Mouse (Mus musculus) embryonic facial prominence, embryonic 13.5 days (tissue): Measurements from ENCODE around the gene Ank2. TPM values are rescaled to one million over a fixed set of nuclear protein-coding genes. Genes with fewer than 3 reads are reported as not detected.

Experiments
- ATAC-seq: fragments of 200-750 bp; cut with Nextera tagmentation; 2 replicates; pipeline ENCODE4 v1.8.0; 2017; ENCODE audit warnings: low read depth; ENCODE audit not compliant: insufficient number of reproducible peaks, insufficient read depth, low FRiP score, low TSS enrichment
- H3K27ac ChIP-seq: fragments of 300-500 bp; sonication (generic); 2 replicates; pipeline ENCODE4 v1.5.1; 2015; ENCODE audit warnings: moderate library complexity, mild to moderate bottlenecking, inconsistent platforms
- H3K27me3 ChIP-seq: fragments of 300-500 bp; sonication (generic); 2 replicates; pipeline ENCODE4 v1.6.1; 2015; ENCODE audit warnings: mild to moderate bottlenecking, inconsistent platforms
- H3K36me3 ChIP-seq: fragments of 300-500 bp; sonication (generic); 2 replicates; pipeline ENCODE4 v1.6.1; 2015; ENCODE audit warnings: mild to moderate bottlenecking, inconsistent platforms
- H3K4me1 ChIP-seq: fragments of 300-500 bp; sonication (generic); 2 replicates; pipeline ENCODE4 v1.6.1; 2015; ENCODE audit warnings: inconsistent platforms
- H3K4me2 ChIP-seq: fragments of 300-500 bp; sonication (generic); 2 replicates; pipeline ENCODE4 v1.6.1; 2015; ENCODE audit warnings: moderate library complexity, mild to moderate bottlenecking, inconsistent platforms
- H3K4me3 ChIP-seq: fragments of 300-500 bp; sonication (generic); 2 replicates; pipeline ENCODE4 v1.5.1; 2015; ENCODE audit warnings: mild to moderate bottlenecking, inconsistent platforms
- H3K9ac ChIP-seq: fragments of 300-500 bp; sonication (generic); 2 replicates; pipeline ENCODE4 v1.6.1; 2015; ENCODE audit warnings: mild to moderate bottlenecking, inconsistent platforms
- H3K9me3 ChIP-seq: fragments of 300-500 bp; sonication (generic); 2 replicates; pipeline ENCODE4 v1.6.1; 2016; ENCODE audit warnings: inconsistent platforms
- WGBS: fragments of 180-500 bp; shearing (Covaris S2); methylation state at CpG from one replicate; pipeline ENCODE4 v1.1.7; 2015; ENCODE audit warnings: mixed read lengths; 5-methylcytosine and 5-hydroxymethylcytosine counted together
- polyA plus RNA-seq: library from polyadenylated mRNA; unstranded; fragments of >200 nt; fragmentation: Nextera tagmentation; extraction: Ambion mirVana; gene quantifications from 2 replicates; pipeline ENCODE4 v1.2.1, GENCODE M21; 2015

Ank2 gene
- polyA plus RNA-seq, 1 experiment from 2014 or later = 33.4 TPM

DNA sequence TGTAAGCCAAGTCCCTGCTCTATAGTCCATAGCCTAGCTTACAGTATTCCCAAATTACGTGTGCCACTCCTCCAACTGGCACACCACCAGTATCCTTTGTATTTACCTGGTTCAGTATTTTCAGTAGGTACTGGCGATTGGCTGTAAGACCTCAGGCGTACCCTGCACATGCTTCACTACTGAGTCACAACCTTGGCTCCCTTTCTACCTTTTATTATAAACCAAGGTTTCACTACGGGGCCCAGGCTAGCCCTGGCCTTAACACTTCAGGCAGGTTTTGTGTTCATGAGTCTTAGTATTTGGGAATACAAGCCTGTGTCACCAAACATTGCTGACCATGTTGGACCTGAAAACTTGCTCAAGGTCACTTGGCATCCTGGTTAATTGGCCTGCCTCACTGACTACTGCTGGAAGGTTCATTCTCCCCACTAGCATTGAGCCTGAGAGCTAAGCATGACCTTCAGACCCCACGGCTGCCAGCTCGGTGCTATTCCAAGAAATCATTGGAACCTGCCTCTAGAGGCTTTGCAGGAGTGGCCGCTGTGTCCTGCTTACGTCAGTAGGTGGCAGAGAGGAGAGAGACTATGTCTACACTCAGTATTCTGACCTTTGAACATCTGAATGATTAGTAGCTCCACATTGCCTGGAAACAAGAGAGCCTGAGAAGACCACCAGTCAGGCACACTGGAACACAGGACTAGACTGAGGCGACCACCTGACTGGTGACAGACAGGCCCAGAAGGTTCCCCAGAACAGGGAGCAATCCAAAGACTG is 494.1 kb downstream of the Ank2 start:
- H3K36me3 ChIP-seq = peaks cover 8% of the 10 kb centered on the region
- no peak overlapping the region for H3K27ac ChIP-seq
- H3K9ac ChIP-seq = no peak overlapping the region
- peaks cover 2% of the 10 kb centered on the region for H3K4me1 ChIP-seq
- no peak overlapping the region for H3K4me3 ChIP-seq
- no peak for ATAC-seq
- no peaks in the 10 kb centered on the region for H3K9me3 ChIP-seq
- H3K27me3 ChIP-seq = no peaks in the 10 kb centered on the region
- no peak overlapping the region for H3K4me2 ChIP-seq
- WGBS = 78% methylated on average over 9 of the region's 9 CpGs

GRCm38 (mm10) chr3:127003946-127004345 is 495.2 kb downstream of the Ank2 start:
- Histone ChIP-seq H3K4me3 (no peak overlapping the region), H3K27ac (no peak overlapping the region), H3K36me3 (peaks cover 8% of the 10 kb centered on the region), H3K9ac (no peak overlapping the region), H3K27me3 (no peaks in the 10 kb centered on the region), H3K4me2 (no peak overlapping the region), H3K9me3 (no peaks in the 10 kb centered on the region), H3K4me1 (peaks cover 6% of the 10 kb centered on the region)
- 94% methylated on average over 11 of the region's 11 CpGs for WGBS
- ATAC-seq = no peak

GRCm38 (mm10) chr3:126998742-126999112 is 500.4 kb downstream of the Ank2 start:
- no peak for ATAC-seq
- 7% methylated on average over 8 of the region's 8 CpGs for WGBS
- Histone ChIP-seq H3K27ac (peak overlapping the region; percentile 85), H3K4me1 (peaks cover 24% of the 10 kb centered on the region), H3K9ac (peak overlapping the region; percentile 67), H3K9me3 (no peaks in the 10 kb centered on the region), H3K27me3 (no peaks in the 10 kb centered on the region), H3K4me3 (peak overlapping the region; percentile 38), H3K36me3 (no peaks in the 10 kb centered on the region), H3K4me2 (peak overlapping the region; percentile 66)

- peak overlapping the region; percentile 85 for H3K27ac ChIP-seq
- 8% methylated on average over 12 of the region's 12 CpGs for WGBS
- ATAC-seq = peak; percentile 65
These were observed 501.0 kb downstream of the Ank2 start for GRCm38 (mm10) chr3:126998008-126998741.

DNA sequence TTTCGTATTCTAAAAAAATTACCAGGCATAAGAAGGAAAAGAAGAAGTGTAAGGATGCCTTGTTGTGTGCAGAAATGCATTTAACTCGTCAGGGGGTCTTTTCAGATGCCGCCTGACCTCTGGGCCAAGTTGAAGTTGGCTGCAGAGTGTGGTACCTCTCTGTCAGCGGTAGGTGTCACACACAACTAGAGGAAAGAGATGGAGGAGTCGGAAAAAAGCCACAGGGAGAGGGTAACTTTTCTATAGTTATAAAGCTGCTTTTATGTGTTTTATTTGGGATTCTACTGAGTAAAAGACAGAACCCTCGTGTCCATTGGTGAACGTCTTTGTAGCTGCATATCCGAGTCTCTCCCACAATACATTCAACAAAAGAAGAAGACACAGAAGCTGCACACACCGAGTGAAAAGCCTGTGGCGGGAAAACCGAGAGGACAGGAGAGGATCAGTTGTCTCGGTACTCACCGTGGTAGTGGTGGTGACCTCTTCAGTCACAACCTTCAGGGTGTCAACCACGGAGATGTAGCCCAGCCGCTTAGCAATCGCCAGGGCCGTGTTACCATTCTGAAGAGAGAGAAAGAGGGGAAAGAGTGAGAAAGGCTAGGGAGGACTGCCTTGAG is 501.7 kb downstream of the Ank2 start:
- peak overlapping the region; percentile 38 for H3K4me3 ChIP-seq
- H3K27ac ChIP-seq = peak overlapping the region; percentile 85
- H3K4me1 ChIP-seq = peaks cover 24% of the 10 kb centered on the region
- H3K9me3 ChIP-seq = no peaks in the 10 kb centered on the region
- no peaks in the 10 kb centered on the region for H3K27me3 ChIP-seq
- peak overlapping the region; percentile 67 for H3K9ac ChIP-seq
- H3K36me3 ChIP-seq = no peaks in the 10 kb centered on the region
- ATAC-seq = no peak
- WGBS = 11% methylated on average over 17 of the region's 17 CpGs
- H3K4me2 ChIP-seq = peak overlapping the region; percentile 66

More at GRCm38 (mm10) chr3:126998008-126998741, 501.0 kb downstream of the Ank2 start:
- H3K36me3 ChIP-seq = no peaks in the 10 kb centered on the region
- peaks cover 24% of the 10 kb centered on the region for H3K4me1 ChIP-seq
- peak overlapping the region; percentile 66 for H3K4me2 ChIP-seq
- peak overlapping the region; percentile 67 for H3K9ac ChIP-seq
- no peaks in the 10 kb centered on the region for H3K9me3 ChIP-seq
- peak overlapping the region; percentile 38 for H3K4me3 ChIP-seq
- H3K27me3 ChIP-seq = no peaks in the 10 kb centered on the region

DNA sequence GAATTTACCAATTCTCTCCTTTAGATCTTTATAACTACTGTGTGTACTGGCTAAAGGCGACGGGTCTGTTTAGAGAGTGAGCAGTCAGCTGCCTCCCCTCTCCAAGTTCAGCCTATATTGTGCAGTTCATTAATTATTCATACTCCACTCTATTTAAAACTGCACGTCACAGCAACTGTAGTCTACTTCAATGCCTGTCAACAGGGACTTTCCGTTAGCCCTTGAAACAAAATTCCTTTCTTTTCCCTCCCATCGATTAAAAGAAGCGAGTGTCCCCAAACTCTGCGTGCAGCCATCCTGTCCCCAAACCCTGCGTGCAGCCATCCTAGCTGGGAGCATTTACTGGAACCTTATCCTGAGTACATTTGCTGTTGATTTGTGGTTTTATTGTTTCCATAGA is 502.4 kb downstream of the Ank2 start:
- Histone ChIP-seq H3K27ac (peak overlapping the region; percentile 85), H3K4me2 (peak overlapping the region; percentile 66; the same call in 1 of the 2 replicates), H3K9me3 (no peaks in the 10 kb centered on the region), H3K9ac (peak overlapping the region; percentile 67; the same call in 1 of the 2 replicates), H3K4me1 (peaks cover 21% of the 10 kb centered on the region), H3K27me3 (no peaks in the 10 kb centered on the region), H3K4me3 (no peak overlapping the region), H3K36me3 (no peaks in the 10 kb centered on the region)
- ATAC-seq = no peak
- 55% methylated on average over 8 of the region's 8 CpGs for WGBS

DNA sequence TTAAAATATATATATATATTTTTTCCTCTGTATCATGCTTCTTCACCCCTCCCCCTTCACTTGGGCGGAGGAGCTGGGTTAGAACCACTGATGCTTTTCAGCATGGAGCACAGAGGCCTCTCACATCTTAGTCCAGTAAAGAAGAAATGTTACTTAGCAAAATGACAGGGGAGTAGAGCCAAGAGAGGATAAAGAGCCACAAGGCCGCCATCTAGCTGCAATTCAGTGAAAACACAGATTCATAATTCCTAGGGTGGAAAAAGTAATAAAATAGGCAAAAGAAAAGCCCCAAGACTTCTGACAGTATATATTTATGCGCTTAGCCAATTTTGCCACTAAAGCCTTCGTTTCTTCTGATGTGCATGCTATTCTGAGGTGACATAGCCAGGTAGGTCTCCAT is 503.2 kb downstream of the Ank2 start:
- Histone ChIP-seq H3K36me3 (no peaks in the 10 kb centered on the region), H3K27ac (no peak overlapping the region), H3K9ac (no peak overlapping the region), H3K9me3 (no peaks in the 10 kb centered on the region), H3K4me3 (no peak overlapping the region), H3K4me1 (peaks cover 21% of the 10 kb centered on the region), H3K4me2 (no peak overlapping the region), H3K27me3 (no peaks in the 10 kb centered on the region)
- WGBS = 83% methylated on average over 4 of the region's 4 CpGs
- ATAC-seq = no peak

DNA sequence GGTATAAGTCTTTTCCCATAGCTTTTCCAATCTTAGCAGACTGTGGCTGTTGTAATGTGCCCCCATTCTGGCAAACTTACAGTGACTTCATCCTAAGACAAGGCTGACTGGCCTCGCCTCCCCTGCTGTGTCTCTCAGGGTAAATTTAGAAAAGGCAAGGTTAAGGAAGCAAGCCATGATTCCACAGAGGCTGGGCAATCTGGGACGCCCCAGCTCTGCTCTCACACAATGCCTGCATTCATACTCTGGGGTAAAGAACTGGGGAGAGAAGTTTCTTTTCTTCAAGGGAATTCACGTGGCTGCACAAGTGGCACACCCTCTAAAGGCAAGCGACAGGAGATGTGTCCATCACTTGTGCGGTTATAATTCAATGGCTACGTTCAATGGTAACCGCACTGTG is 505.0 kb downstream of the Ank2 start:
- 59% methylated on average over 7 of the region's 7 CpGs for WGBS
- no peak overlapping the region for H3K4me3 ChIP-seq
- H3K36me3 ChIP-seq = no peaks in the 10 kb centered on the region
- no peak overlapping the region for H3K9ac ChIP-seq
- no peaks in the 10 kb centered on the region for H3K9me3 ChIP-seq
- H3K4me1 ChIP-seq = peaks cover 20% of the 10 kb centered on the region
- H3K27me3 ChIP-seq = no peaks in the 10 kb centered on the region
- ATAC-seq = no peak
- no peak overlapping the region for H3K27ac ChIP-seq
- no peak overlapping the region for H3K4me2 ChIP-seq

DNA sequence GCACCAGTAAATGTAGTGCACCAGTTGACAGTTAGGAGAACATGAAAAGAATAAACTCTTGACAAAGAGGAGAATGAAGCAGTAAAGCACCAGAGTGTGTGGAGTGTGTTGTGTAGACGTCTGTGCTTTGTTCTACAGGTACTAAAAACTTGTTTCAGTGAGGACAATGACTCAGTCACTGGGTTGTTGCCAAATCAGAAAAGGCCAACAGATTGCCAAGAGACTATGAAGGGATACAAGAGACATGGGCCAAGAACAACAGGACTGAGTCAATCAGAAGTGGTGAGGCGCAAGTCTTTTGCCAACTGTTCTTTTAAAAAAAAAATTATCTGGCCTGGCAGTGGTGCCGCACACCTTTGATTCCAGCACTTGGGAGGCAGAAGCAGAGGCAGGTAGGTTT is 509.2 kb downstream of the Ank2 start:
- Histone ChIP-seq H3K4me3 (no peak overlapping the region), H3K9ac (no peak overlapping the region), H3K9me3 (no peaks in the 10 kb centered on the region), H3K27ac (no peak overlapping the region), H3K4me1 (no peaks in the 10 kb centered on the region), H3K36me3 (no peaks in the 10 kb centered on the region), H3K27me3 (no peaks in the 10 kb centered on the region), H3K4me2 (no peak overlapping the region)
- ATAC-seq = no peak
- WGBS = 93% methylated on average over 3 of the region's 3 CpGs

DNA sequence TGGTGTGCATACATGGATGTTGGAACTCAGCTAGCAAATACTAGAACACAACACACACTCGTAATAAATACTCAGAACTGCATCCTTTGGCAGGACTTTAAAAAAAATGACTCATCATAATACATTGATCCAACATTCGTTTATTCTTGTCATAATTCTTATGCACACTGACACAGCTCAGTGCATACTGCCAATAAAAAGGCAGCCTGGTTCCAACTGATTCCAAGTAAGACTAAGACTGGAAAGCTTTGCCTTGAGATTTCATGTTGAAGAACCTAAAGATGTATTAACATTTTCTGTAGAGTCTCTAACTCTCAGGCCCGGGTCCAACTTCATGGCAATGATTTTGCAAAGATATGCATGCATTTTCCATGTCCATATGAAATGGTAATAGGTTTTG is 512.5 kb downstream of the Ank2 start:
- H3K4me3 ChIP-seq = no peak overlapping the region
- no peaks in the 10 kb centered on the region for H3K36me3 ChIP-seq
- ATAC-seq = no peak
- H3K9ac ChIP-seq = no peak overlapping the region
- no peaks in the 10 kb centered on the region for H3K9me3 ChIP-seq
- H3K4me1 ChIP-seq = no peaks in the 10 kb centered on the region
- no peaks in the 10 kb centered on the region for H3K27me3 ChIP-seq
- no peak overlapping the region for H3K4me2 ChIP-seq
- H3K27ac ChIP-seq = no peak overlapping the region
- WGBS = 83% methylated on average over 3 of the region's 3 CpGs

DNA sequence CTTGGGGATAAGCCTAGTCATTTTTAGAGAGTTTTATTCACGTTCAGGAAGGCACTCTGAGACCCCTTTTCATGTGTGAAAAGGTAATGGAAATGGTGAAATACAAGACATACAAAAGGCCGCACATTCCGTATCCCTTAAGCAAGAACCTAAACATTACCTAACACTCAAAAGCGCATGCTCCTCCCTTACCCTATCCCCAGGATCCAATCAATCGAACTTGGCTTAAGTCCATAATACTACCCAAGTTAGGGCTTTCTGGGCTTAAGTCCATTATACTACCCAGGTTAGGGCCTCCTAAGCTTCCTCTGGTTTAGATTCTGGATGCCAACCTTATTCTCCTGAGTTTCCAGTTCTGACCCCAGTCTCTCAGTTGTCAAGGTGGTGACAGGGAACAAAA is 516.3 kb downstream of the Ank2 start:
- Histone ChIP-seq H3K4me1 (no peaks in the 10 kb centered on the region), H3K36me3 (no peaks in the 10 kb centered on the region), H3K27me3 (no peaks in the 10 kb centered on the region), H3K9me3 (no peaks in the 10 kb centered on the region), H3K4me2 (no peak overlapping the region), H3K9ac (no peak overlapping the region), H3K4me3 (no peak overlapping the region), H3K27ac (no peak overlapping the region)
- ATAC-seq = no peak
- WGBS = 86% methylated on average over 5 of the region's 5 CpGs
